Mouse (Mus musculus) midbrain, embryonic 10.5 days (tissue): ENCODE measurements around the gene Gm20388. TPM values are rescaled to one million over a fixed set of nuclear protein-coding genes. Genes with fewer than 3 reads are reported as not detected.

Experiments
- DNase-seq: peaks from one replicate; pipeline ENCODE4 v3.0.0-alpha.2; 2017; ENCODE audit warnings: low spot score
- H3K27ac ChIP-seq: fragments of 300-500 bp; sonication (generic); replicated peaks from 2 replicates; pipeline ENCODE4 v1.5.1; 2016; ENCODE audit warnings: mild to moderate bottlenecking
- H3K27me3 ChIP-seq: fragments of 300-500 bp; sonication (generic); 2 replicates; pipeline ENCODE4 v1.6.1; 2016; ENCODE audit warnings: low read depth, mild to moderate bottlenecking; ENCODE audit not compliant: poor library complexity, severe bottlenecking
- H3K36me3 ChIP-seq: fragments of 300-500 bp; sonication (generic); 2 replicates; pipeline ENCODE4 v1.6.1; 2016; ENCODE audit warnings: mild to moderate bottlenecking, moderate library complexity
- H3K4me1 ChIP-seq: fragments of 300-500 bp; sonication (generic); 2 replicates; pipeline ENCODE4 v1.6.1; 2016
- H3K4me3 ChIP-seq: fragments of 300-500 bp; sonication (generic); 2 replicates; pipeline ENCODE4 v1.5.1; 2016; ENCODE audit warnings: mild to moderate bottlenecking, moderate library complexity
- H3K9me3 ChIP-seq: fragments of 300-500 bp; sonication (generic); replicated peaks from 2 replicates; pipeline ENCODE4 v1.6.1; 2016; ENCODE audit warnings: mild to moderate bottlenecking
- WGBS: fragments of 180-500 bp; shearing (Covaris S2); methylation state at CpG from one replicate; pipeline ENCODE4 v1.1.7; 2016; 5-methylcytosine and 5-hydroxymethylcytosine counted together
- polyA plus RNA-seq: library from polyadenylated mRNA; unstranded; fragments of >200 nt; fragmentation: Nextera tagmentation; extraction: Ambion mirVana; gene quantifications from 2 replicates; pipeline ENCODE4 v1.2.1, GENCODE M21; 2016

The Gm20388 gene
- polyA plus RNA-seq, 1 experiment from 2014 or later = 7.1 TPM

DNA sequence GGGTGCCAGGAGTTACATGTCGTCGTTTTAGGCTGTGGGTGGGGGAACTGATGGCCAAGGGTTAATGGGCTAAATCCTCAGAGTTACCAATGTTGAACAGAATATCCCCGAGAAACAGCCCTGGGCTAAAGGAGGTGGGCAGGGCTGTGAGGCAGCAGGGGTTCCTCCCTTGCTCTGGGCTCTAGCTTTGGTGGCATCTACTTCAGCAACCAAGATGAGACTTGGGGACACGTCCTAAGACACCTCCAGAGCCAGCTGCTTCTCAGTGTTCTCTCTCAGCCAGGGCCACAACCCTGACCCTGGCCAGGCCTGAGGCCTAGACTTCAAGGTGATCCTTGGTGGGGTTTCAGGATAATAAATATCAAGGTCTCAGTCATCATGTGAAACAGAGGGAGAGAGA, 3228.1 kb downstream of the Gm20388 start:
- DNase-seq = no peak
- Histone ChIP-seq H3K9me3 (no peaks in the 10 kb centered on the region), H3K27me3 (peaks cover 8% of the 10 kb centered on the region; the same call in 1 of the 2 replicates), H3K4me1 (peaks cover 31% of the 10 kb centered on the region), H3K4me3 (no peak overlapping the region), H3K36me3 (no peaks in the 10 kb centered on the region), H3K27ac (no peak overlapping the region)
- WGBS = 68% methylated on average over 4 of the region's 4 CpGs

DNA sequence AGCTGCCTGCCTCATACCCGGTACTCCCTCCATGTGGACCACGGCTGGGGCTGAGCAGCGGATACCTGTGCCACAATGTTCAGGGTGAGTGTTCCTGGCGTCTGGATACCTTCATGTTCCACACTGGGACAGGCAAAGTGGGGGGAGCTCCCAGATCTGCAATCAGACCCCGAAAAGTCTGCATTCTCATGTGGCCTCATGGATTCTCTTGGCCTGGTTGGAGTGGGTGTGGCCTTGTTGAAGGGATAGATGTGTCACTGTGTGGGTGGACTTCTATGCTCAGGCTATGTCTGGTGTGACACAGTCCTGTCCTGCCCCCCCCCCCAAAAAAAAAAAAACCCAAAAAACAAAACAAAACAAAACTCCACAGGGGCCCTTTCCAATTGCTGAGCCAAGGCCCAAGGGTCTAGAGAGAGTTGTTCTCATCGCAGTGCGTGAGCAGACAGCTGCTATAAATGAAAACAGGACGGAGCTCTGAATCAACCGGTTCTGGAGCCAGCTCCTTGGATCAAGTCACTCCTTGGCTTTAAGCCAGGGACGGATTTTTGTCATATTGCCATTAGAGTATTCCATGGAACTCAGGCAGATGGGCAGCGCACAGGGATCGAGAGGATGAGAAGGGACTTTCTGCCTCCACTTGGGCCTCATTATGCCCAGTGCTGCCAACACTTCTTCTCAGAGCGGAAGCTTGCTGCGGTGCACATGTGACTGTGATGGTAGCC, 3231.3 kb downstream of the Gm20388 start:
- no peak overlapping the region for H3K27ac ChIP-seq
- DNase-seq = no peak
- 91% methylated on average over 14 of the region's 14 CpGs for WGBS

DNA sequence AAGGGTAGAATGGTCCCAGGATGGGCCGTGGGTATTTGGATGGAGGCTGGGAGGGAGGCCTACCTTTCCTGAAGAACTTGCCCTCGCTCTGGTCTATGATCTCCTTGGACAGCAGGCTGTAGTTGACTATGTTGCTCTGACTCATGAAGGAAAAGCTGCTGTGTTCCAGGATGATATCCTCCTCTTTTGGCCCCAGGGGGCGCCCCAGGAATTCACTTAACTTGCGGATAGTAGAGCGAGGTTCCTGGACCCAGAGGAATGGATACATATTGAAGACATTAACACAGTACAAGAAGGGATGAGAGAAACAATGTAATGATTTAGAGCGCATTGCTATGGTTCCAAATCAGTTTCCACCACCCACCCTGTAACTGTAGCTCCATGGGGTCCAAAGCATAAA, 3234.6 kb downstream of the Gm20388 start:
- no peak for DNase-seq
- no peak overlapping the region for H3K4me3 ChIP-seq
- no peaks in the 10 kb centered on the region for H3K27me3 ChIP-seq
- 64% methylated on average over 6 of the region's 6 CpGs for WGBS
- no peak overlapping the region for H3K27ac ChIP-seq
- H3K36me3 ChIP-seq = no peaks in the 10 kb centered on the region
- H3K9me3 ChIP-seq = no peaks in the 10 kb centered on the region
- H3K4me1 ChIP-seq = no peaks in the 10 kb centered on the region

More for the DNA sequence above, 3231.3 kb downstream of the Gm20388 start:
- Histone ChIP-seq H3K27me3 (no peaks in the 10 kb centered on the region), H3K4me3 (no peak overlapping the region), H3K36me3 (no peaks in the 10 kb centered on the region), H3K9me3 (no peaks in the 10 kb centered on the region), H3K4me1 (peaks cover 10% of the 10 kb centered on the region)

DNA sequence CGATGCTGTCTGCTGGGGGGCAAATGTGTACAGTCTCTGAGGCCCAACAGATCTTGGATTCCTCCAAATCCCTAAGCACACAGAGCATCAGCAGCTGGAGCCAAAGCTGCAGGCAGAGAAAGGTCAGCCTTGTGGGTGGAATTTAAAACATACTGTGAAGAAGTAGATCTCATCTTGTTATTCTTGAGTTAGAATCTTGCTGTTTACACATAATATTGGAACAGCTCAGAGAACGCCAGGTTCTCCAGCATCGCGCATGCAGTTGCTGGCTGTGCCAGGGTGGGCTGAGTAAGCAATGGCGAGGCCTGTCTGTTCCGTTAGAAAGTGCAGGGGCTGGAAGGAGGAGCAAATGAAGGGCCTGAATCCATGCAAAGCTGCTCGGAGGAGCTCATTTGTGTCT, 3235.7 kb downstream of the Gm20388 start:
- Histone ChIP-seq H3K9me3 (no peaks in the 10 kb centered on the region), H3K4me1 (no peaks in the 10 kb centered on the region)
- 83% methylated on average over 7 of the region's 7 CpGs for WGBS

DNA sequence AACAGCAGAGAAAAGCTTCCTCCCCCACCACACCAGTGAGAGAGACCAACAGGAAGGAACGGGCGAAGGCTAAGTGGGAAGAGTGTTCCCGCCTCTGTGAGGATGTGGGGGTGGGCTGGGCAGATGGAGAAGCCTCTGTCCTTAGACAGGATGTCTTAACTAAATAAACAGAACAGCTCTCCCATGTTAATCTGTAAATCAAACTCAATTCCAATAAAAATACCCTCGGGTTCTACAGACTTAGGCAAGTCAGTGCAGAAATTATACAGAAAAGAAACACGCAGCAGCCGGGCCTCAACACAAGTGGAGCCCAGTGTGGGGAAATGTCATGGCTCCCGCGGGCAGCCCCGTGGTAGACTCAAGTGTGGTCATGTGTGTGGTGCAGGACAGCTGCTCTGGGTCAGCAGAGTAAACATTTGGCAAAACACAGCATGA, 3240.1 kb downstream of the Gm20388 start:
- no peaks in the 10 kb centered on the region for H3K36me3 ChIP-seq
- no peak overlapping the region for H3K27ac ChIP-seq
- no peak for DNase-seq
- no peaks in the 10 kb centered on the region for H3K4me1 ChIP-seq
- H3K9me3 ChIP-seq = no peaks in the 10 kb centered on the region
- no peaks in the 10 kb centered on the region for H3K27me3 ChIP-seq
- H3K4me3 ChIP-seq = no peak overlapping the region
- WGBS = 74% methylated on average over 9 of the region's 9 CpGs

More for the DNA sequence above, 3235.7 kb downstream of the Gm20388 start:
- DNase-seq = no peak
- Histone ChIP-seq H3K27me3 (no peaks in the 10 kb centered on the region), H3K36me3 (no peaks in the 10 kb centered on the region), H3K27ac (no peak overlapping the region), H3K4me3 (no peak overlapping the region)

DNA sequence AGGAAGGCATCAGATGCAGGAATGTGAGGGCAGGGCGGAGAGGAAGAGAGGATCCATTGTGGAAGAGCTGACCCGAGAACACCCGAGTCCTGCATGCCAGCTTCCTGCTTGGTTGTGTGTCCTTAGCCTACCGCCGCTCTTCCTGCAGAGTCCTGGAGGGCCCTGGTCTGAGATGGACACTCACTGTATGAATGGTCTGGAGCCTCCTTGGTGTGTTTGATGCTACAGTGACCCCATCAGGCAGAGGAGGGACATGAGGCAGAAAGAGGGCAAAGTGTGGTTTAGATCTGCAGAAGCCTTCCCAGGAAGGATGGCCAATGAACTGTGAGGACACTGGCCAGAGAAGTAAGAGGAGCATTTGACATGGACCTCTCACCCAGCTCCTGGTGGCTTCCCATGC, 3244.5 kb downstream of the Gm20388 start:
- Histone ChIP-seq H3K4me1 (peaks cover 10% of the 10 kb centered on the region), H3K27me3 (no peaks in the 10 kb centered on the region), H3K9me3 (no peaks in the 10 kb centered on the region), H3K27ac (no peak overlapping the region), H3K4me3 (no peak overlapping the region), H3K36me3 (no peaks in the 10 kb centered on the region)
- no peak for DNase-seq
- WGBS = 78% methylated on average over 5 of the region's 5 CpGs

DNA sequence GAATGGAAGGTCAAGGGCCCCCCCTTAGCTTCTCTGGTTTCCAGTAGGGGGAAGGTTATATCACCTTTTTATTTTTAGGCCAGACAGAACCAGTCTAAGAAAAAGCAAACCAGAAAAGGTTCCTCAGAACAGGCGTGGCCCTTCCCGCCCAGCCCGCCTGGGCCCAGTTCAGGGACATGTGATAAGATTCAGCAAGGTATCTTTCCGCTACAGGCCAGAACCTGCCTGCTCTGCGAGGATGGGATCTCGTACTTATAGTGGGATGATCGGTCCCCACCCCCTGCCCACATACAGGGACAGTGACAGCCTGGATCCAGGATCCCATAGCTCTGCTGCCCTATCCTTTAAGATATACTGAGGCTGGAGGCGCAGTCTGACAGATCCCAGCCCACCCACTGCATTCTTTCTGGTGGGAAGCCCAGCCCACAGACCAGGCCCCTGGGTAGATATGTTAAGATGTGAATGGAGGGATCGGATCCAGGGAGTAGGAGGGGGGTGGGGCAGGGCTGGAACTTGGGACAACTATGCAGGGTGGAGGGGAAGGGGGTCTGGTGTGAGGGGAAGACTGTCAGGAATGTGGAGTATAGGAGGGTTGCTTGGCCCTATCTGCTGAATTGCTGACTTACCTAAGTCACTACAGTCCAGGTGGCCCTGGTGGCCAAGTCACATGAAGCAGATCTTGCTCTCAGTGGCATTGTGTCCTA, 3245.6 kb downstream of the Gm20388 start:
- no peak for DNase-seq
- WGBS = 83% methylated on average over 9 of the region's 9 CpGs

DNA sequence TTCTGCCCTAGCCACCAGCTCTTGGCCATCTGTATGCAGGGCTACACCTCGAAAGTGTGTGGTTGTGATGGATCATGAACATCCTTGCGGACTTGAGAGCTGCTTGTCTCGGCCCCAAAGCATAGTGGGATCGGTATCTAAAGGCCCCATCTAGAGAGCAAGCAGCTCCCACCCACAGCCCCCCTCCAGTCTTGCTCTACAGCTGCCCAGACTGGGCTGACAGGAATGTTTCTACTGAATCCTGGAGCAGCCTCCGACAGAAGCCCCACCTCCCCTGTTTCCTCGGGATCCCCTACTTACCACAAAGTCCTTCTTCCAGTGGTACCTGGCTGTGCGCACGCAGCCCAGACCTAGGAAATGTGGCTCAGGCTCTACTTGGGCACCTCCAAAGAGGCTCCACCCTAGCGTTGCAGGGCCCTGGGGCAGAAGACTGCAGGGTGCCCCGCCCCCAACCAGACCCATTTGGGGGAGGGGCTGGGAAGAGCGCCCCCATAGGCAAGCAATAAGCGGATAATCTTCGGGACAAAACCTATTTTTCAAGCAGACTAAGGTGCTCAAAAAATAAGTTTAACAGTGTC, 3247.3 kb downstream of the Gm20388 start, which contains the start of gene Sult5a1:
Gene Sult5a1, minus strand, starts transcription at position 428 of the 578 bp plus-strand sequence.
- Histone ChIP-seq H3K4me3 (peak within 1 kb of the TSS; percentile 26; the same call in 1 of the 2 replicates), H3K4me1 (peaks cover 10% of the 10 kb centered on the region), H3K9me3 (no peaks in the 10 kb centered on the region), H3K27ac (peak within 1 kb of the TSS; percentile 59), H3K27me3 (no peaks in the 10 kb centered on the region), H3K36me3 (no peaks in the 10 kb centered on the region)
- WGBS = 36% methylated on average over 13 of the region's 13 CpGs
- DNase-seq = no peak

More for the DNA sequence above, 3245.6 kb downstream of the Gm20388 start:
- H3K4me1 ChIP-seq = peaks cover 10% of the 10 kb centered on the region
- H3K4me3 ChIP-seq = no peak overlapping the region
- no peak overlapping the region for H3K27ac ChIP-seq
- H3K9me3 ChIP-seq = no peaks in the 10 kb centered on the region
- no peaks in the 10 kb centered on the region for H3K27me3 ChIP-seq
- no peaks in the 10 kb centered on the region for H3K36me3 ChIP-seq

DNA sequence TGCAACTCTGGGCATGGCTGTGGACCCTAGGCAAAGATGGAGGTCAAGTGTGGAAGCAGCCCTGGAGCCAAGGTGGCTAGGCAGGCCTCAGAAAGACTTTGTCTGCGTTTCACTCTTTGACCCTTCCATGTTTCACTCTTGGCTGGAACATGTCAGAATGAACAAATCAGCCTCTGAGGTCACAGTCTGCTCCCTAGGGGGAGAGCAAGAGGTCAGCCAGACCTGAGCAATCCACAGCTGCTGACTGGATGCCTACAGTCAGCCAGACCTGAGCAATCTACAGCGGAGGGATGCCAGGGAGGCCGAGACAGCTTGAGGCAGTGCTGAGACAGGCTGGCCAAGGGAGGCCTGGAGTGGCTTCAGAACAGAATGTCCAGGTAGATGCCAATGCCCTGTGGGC, 3270.8 kb downstream of the Gm20388 start:
- H3K4me3 ChIP-seq = no peak overlapping the region
- H3K9me3 ChIP-seq = peaks cover 34% of the 10 kb centered on the region
- H3K27ac ChIP-seq = no peak overlapping the region
- H3K27me3 ChIP-seq = no peaks in the 10 kb centered on the region
- peak; percentile 30 for DNase-seq
- WGBS = 70% methylated on average over 3 of the region's 3 CpGs
- no peaks in the 10 kb centered on the region for H3K36me3 ChIP-seq
- H3K4me1 ChIP-seq = peaks cover 8% of the 10 kb centered on the region; the same call in 1 of the 2 replicates

DNA sequence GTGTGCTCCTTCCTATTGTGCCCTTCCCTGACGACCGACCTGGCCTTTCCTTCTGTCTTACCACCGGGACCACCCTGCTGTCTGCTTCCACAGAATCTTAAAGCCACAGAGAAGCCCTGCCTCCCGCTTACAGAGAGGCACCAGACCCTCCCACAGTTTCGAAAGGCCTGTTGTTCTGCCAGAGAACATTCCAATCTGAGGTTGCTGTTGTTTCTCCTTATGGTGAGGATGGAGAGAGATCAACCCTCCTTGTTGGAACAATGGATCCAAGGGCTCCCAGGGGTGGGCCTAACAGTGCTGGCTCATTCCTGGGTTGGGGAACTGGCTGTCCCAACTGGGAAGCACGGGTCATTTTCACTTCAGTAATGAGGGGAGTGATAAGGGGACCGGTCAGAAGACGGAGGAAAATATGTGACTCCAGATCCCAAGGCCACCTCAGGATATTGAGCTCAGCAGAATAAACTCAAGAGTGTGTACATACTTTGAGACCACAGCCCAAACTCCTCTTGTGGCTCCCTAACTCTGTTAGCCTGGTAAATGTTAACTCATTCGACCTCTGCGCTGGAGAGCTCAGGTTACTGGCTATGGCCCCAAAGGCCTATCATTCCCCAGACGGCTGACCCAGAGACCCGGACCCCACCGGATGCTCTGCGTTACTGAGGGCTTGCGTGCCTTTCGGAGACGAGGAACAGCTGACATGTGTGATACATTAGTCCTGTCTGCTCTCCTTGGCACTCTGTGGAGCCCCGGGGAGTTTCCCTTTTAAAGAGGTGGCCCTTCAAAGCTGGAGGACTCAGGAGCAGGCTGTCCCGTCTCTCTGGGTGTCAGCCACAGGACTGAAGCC, 3275.1 kb downstream of the Gm20388 start, which contains the start of gene Dpep1:
Gene Dpep1, plus strand, starts transcription at position 677 of the 844 bp plus-strand sequence.
- peak within 1 kb of the TSS; percentile 43; the same call in 1 of the 2 replicates for H3K27ac ChIP-seq
- peak; percentile 38 for DNase-seq
- no peak within 1 kb of the TSS for H3K4me3 ChIP-seq
- H3K27me3 ChIP-seq = 0 out of 2 replicates have a peak, but pooled peaks cover 3% of the 10 kb centered on the region
- H3K36me3 ChIP-seq = no peaks in the 10 kb centered on the region
- no peaks in the 10 kb centered on the region for H3K9me3 ChIP-seq
- peaks cover 12% of the 10 kb centered on the region for H3K4me1 ChIP-seq
- WGBS = 51% methylated on average over 19 of the region's 19 CpGs

DNA sequence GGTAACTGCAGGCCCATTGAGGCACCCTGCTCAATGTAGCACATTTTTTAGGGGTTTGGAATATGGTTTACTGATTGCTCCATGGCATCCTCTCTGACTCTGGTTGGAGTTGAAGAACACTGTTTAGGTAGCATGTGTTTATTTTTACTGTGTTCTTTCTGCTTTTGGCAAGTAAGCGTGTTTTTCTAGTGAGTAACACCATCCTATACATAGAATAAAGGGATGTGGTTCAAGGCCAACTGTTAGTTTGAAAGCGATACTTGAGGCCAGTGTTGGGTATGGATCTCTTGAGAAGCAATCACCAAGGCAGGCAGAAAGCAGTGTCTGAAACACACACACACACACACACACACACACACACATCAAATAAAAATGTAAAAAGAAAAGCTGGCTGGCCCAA, 3277.4 kb downstream of the Gm20388 start:
- 0 out of 2 replicates have a peak, but pooled peaks cover 3% of the 10 kb centered on the region for H3K27me3 ChIP-seq
- no peak overlapping the region for H3K4me3 ChIP-seq
- peaks cover 14% of the 10 kb centered on the region for H3K4me1 ChIP-seq
- 80% methylated on average over 2 of the region's 2 CpGs for WGBS
- no peaks in the 10 kb centered on the region for H3K9me3 ChIP-seq
- no peaks in the 10 kb centered on the region for H3K36me3 ChIP-seq
- no peak overlapping the region for H3K27ac ChIP-seq
- no peak for DNase-seq

DNA sequence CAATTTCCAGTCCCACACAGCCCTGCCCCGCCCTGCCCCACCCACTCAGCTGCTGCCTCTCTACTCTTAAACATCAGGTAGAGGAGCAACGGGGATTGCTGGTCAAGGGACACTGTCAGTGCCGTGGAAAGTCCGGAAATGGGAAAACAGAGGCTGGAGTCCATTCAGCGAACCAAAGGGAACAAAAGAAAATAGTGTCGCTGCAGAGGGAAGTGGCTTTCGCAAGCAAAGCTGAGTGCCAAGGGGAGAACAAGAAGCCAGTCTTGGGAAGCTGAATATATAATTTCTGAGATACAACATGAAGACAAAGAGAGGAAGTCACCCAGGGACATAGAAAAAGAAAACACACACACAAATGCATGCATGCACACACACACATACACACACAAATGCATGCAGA, 3278.2 kb downstream of the Gm20388 start:
- Histone ChIP-seq H3K27me3 (0 out of 2 replicates have a peak, but pooled peaks cover 3% of the 10 kb centered on the region), H3K36me3 (no peaks in the 10 kb centered on the region), H3K4me3 (no peak overlapping the region), H3K4me1 (peaks cover 14% of the 10 kb centered on the region), H3K9me3 (no peaks in the 10 kb centered on the region), H3K27ac (no peak overlapping the region)
- 84% methylated on average over 7 of the region's 7 CpGs for WGBS
- DNase-seq = no peak
